Mouse (Mus musculus) right cerebral cortex, postnatal 10 days (tissue): ENCODE measurements around the gene Fam219b.

ENCODE experiments used
- DNase-seq, 2 experiments: peaks; one replicate each; pipeline ENCODE4 v3.0.0; 2021; ENCODE audit warnings: low spot score in 2 of 2

The Fam219b gene

GRCm38 (mm10) chr9:57537044-57537727, at the start of gene Fam219b:
TSS of gene Fam219b (plus strand) at chr9:57537528.
- peak; percentile 95 to 96 for DNase-seq

- no peak for DNase-seq
Observed at GRCm38 (mm10) chr9:57487807-57488206, 49.5 kb upstream of the Fam219b start.

DNA sequence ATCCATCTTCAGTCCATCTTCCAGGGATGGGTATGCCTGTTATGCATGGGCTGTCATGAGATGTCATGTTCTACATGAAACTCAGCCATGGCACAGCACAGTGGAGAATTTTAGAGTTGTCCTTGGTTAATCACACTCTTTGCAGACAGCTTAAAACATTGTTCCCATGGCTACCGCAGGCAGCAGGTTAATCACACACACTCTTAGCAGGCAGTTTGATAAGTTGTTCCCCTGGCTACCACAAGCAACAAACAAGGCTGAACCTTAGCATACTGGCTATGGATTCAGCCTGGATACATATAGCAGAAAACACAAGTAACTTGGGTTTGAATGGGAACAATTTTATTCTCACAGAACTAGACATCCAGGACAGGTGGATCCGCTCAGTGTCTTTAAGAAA, 43.8 kb upstream of the Fam219b start:
- DNase-seq, result no peak

GRCm38 (mm10) chr9:57494970-57495369, 42.4 kb upstream of the Fam219b start:
- DNase-seq, result no peak

DNA sequence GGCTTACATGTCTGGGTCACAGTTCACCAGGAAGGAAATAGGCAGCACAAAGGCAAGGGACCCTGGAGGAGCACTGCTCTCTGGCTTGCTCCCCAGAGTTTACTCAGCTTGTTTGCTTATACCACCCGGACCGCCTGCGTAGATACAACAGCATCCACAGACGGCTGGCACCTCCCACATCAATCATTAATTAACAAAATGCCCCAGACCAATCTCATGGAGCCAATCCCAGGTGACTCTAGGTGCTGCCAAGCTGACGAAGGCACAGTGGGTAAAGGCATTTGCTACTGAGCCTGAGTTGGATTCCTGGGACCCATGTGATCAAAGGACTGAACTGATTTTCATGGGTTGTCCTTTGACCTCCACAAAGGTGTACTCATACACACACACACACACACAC, 40.1 kb upstream of the Fam219b start:
- DNase-seq, result no peak

GRCm38 (mm10) chr9:57498536-57498935, 38.8 kb upstream of the Fam219b start:
- no peak for DNase-seq

DNA sequence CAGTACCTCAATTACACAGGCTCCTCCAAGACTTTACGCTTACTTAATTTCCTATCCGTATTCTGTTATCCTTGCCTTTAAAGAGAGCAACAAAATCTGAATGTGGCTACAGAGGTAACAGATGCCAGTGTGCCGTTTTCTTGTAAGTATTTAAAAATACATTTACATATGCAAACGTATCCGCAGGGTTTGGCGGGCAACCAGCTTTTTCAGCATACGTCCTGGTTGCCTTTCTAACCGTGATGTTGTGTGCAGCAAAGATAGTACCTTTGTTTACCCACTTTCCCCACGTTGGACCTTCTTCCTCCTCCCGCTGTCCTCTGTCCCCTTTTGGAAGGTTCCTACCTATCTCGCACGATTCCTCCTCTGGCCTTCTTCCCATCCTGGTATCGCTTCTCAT, 35.9 kb upstream of the Fam219b start:
- DNase-seq, result peak; percentile 74 to 77

- DNase-seq, result peak; percentile 79 to 82
Observed at GRCm38 (mm10) chr9:57501861-57502260, 35.5 kb upstream of the Fam219b start.

DNA sequence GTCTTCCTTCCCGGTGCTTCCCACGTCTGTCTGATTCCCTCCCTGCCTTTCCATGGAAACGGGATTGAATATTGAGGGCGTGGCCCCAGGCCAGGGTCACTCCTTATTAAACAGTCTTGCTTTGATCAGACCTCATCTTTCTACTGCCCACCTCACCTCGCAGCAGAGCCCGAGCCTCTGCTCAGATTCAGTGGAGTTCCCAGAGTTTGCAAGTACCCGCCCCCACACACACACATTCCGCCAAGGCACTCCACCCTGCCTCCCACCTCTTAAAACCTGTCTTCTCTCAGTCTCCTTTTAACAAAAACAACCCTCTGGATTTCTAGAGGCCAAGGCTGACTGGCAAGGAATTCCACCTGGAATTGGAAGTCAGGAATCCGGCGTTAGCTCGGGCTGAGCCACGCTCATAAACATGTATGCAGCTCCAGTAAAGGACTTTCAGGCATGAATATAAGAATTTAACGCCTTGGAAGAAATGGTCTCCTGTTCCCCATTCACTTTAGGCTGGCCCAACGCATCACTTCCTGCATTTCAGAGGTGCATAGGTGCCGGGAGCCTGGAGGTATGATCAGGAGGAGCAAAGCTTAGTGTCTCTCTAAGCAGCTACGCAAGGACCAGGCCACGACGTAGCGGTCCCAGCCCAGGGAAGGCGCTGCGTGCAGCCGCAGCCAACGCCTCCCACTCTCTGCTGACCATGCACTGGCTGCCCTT, 34.3 kb upstream of the Fam219b start:
- DNase-seq, result peak in 1 of 2 experiments; percentile 36

DNA sequence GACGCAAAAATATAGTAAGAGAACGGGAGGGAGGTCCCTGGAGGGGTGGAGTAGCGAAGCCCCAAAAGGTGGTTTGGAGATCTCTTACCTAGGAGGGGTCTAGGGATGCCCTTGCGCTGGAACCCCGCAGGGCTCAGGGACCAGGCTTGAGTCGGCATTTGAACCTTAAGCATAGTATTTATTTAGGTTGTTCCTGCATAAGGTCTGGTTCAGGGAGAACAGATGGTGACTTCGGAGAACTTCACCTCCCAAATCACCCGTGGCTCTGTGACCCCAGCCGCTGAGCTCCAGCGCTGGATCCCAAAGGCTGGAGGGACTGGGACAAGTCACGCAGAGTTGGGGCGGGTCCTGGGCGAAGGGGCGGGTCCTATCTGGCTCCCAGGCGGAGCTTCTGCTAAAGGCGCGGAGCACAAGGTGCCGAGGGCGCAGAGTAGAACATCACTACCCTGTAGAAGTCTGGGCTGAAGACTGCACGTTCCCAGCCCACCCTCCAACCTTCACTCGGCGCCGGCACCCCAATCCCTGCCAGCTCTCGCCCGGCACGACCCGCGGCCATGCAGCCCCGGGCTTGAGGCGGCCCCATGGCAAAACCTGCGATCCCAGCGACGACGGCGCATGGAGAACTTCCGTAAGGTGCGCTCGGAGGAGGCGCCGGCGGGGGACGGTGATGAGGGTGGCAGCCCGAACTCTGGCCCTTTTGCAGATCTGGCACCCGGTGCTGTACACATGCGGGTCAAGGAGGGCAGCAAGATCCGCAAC, 33.5 kb upstream of the Fam219b start, which contains the start of gene Rpp25:
Gene Rpp25 (plus strand): TSS at position 405 of the 759 bp plus-strand sequence.
- peak; percentile 67 to 68 for DNase-seq

DNA sequence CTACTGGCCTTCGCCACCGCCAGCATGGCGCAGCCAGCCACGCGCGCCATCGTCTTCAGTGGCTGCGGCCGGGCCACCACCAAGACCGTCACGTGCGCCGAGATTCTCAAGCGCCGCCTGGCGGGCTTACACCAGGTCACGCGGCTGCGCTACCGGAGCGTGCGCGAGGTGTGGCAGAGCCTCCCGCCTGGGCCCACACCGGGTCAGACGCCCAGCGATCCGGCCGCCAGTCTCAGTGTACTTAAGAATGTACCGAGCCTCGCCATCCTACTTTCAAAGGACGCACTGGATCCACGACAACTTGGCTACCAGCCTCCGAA, 33.0 kb upstream of the Fam219b start:
- DNase-seq, result peak; percentile 76 to 78

- DNase-seq, result no peak
Observed at GRCm38 (mm10) chr9:57504891-57505290, 32.4 kb upstream of the Fam219b start.

DNA sequence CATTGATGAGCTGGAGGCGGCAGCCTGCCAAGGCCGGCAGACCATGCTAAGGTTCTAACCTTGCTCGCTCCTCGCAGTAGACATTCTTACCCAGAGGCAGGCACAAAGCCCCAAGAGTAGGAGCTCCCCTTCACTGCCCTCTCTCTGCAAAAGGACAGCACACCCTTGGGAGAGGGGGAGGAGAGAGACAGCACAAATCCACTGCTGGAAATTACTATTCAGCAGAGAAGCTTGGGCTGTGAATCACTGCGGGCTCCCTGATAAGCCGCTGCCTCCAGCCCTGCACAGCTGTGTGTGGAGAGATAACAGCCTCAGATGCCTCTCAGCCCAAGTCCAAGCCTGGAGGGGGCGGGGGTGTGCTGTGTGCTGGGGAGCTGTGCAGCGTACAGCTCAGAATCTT, 31.6 kb upstream of the Fam219b start:
- peak; percentile 71 to 73 for DNase-seq

- DNase-seq, result no peak
Observed at GRCm38 (mm10) chr9:57510577-57510976, 26.8 kb upstream of the Fam219b start.

- DNase-seq, result peak in 1 of 2 experiments; percentile 74
Observed at GRCm38 (mm10) chr9:57517113-57517512, 20.2 kb upstream of the Fam219b start.

DNA sequence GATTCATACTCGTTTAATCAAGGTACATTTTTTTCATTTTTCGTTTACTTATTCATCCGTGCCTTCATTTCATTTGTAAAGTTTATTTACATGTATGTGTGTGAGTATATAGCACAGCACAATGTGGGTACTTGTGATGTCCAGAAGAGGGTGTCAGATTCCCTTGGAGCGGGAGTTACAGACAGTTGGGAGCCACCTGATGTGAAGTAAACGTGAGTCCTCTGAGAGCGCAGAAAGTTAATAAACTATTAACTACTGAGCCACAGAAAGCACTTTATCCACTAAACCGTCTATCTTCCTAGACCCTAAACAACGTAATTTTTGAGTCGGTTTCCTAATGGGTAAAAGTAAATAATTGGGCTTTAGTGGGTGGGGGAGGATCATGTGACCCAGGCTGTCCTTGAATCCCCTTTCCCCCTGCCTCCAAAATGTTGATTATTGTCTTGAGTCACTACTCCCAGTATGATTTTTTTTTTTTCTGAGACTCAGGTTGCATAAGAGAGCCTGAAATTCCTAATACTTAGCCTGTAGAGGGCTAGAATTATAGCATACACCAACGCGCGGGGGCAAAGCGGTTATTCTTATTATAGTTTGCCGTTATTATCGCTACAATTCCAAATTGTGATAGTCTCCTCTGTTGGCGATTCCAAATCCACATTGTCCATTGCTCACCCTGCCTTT, 16.8 kb upstream of the Fam219b start:
- no peak for DNase-seq

DNA sequence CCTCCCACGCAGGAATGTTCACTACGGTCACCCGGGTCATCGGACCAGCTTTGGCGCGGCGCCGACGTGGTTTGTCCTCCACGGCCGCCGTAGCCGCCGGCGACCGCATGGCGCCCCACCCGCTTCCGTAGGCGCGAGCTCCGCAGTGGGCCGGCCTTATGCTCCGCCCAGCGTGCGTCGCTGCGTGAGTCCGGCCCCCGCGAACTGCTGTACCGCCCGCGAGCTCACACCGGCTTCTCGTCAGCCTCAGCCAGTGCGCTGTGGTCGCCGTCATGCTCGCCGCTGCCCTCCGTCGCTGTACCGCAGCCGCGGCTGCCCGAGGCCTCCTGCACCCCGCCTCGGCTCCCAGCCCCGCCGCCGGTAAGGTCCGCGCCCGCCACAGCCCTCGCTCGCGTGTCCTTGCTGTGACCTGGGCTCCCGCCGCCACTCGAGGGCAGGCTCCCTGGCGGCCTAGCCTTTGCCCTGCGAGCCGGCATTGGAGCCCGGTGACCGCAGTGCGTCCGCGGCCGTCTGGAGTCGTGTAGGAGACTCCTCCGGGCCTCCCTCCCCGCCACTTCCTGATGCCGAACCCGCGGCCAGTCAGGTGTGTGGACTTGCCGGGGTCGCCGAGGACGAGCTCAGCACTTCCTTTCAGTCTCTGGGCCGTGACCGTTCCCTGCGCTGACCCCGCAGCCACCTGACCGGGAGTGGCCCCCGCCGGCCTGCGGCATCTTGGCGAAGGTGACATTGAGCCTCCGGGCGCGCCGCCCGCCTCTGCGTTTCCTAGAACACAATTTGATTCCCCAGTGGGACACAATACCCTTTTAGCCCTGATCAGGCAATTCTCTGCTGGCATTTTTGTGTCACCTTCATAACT, 16.0 kb upstream of the Fam219b start, which contains the start of gene Cox5a:
Gene Cox5a (plus strand): TSS at position 219 of the 856 bp plus-strand sequence.
- DNase-seq, result peak; percentile 96

GRCm38 (mm10) chr9:57522114-57522860, 15.0 kb upstream of the Fam219b start:
- DNase-seq, result no peak

DNA sequence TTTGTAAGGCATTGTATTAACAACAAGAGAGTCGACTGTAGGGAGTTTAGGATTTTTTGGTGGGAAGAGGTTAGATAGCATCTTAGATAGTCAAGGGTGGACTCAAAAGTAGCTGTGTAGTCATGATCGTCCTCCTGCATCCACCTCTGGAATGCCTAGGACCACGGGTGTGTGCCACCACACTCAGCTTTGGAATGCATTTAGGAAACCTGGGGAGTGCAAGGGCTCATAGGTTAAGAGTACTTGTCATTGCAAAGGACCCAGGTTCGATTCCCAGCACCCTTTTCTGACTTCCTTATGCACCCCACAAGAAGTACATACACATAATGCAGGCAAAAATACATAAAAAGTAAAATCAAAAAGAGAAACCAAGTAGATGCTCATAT, 14.5 kb upstream of the Fam219b start:
- no peak for DNase-seq

GRCm38 (mm10) chr9:57523754-57524153, 13.6 kb upstream of the Fam219b start:
- no peak for DNase-seq
